Mouse (Mus musculus) urinary bladder, adult 2 months (tissue): ENCODE data around the gene Pmpcb. TPM values are rescaled to one million over a fixed set of nuclear protein-coding genes. Genes with fewer than 3 reads are reported as not detected.
A peak's percentile ranks its signal among the peaks of the same experiment; 100 is the strongest.
"Not testable (repeated sequence)": the region's sequence is repeated elsewhere in the genome, so short reads cannot be mapped to it uniquely, and the experiment has no call there.

Experiments used
- DNase-seq: peaks from one replicate; pipeline ENCODE4 v3.0.0; 2022; ENCODE audit warnings: low spot score
- polyA plus RNA-seq: library from polyadenylated mRNA; depleted of rRNA; stranded (reverse); fragments of >200 nt; gene quantifications from 2 replicates; pipeline ENCODE4 v1.2.3, GENCODE M21; 2012; rRNA removed

The Pmpcb gene
- polyA plus RNA-seq, result 63.3 and 68.0 TPM in 2 replicates

DNA sequence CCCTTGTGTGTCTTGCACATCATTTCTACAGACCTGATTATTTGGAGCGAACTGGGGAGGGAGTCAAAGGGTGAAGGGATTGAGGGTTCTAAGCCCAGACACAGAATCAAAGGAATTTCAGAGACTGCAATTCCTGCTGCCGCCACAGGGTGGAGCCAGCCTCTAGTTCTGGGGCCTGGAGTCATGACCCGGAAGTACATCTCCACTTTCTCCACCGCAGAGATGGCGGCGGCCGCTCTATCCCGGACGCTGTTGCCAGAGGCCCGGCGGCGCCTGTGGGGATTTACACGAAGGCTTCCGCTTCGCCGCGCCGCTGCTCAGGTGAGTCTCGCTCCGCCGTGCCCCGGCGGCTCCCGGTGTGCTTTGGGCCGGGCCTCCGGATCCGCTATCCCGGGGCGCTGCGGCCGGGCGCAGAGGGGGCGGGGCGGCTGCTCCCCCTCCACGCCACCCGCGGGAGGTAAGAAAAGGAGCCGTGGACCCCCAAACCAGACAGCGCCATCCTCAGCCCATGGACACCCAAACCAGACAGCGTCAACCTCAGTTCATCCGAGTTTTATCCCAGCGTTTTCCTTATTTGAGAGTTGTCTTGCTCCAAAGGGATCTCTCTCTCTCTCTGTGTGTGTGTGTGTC, at the start of gene Pmpcb:
TSS of gene Pmpcb (plus strand) at position 186 of the 630 bp plus-strand sequence.
- DNase-seq, result peak; percentile 82

DNA sequence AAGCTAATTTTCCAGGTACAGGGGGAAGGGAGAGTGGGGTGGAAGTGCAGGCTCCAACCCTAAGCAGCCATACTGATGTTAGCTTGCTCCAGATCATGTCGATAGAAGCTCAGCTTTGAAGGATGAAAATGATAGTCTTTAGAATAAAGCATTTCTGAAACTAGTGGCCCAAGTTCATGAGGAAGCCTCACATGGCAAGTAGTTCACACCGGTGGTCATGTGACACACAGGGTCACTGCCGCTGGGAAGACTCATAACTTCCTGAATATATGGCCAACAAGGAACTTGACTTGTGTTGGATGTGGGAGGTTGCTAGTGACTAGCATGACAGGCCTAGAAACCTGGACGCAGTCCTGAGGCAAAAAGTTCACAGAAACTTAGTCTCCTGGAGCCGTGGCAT, 44.7 kb upstream of the Pmpcb start:
- DNase-seq, result no peak

DNA sequence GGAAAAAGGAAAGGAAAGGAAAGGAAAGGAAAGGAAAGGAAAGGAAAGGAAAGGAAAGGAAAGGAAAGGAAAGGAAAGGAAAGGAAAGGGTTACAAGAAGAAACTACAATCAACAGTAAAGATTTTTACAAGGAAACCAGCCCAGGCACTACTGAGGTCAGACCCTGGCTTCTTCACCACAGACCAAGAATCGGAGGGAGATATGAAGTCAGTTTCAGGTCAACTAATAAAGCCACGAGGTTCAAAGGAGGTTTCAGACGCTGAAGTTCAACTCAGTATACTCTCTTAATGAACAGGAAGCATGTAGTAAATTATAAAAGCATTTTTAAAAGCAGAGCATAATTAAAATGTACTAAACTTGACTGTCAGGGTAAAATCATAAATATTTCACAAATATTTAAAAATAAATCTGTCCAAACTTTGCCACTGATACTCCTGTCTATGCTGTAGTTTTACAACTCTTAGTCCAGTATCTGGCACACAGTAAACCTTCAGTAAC, 43.5 kb upstream of the Pmpcb start:
- DNase-seq, result no peak

DNA sequence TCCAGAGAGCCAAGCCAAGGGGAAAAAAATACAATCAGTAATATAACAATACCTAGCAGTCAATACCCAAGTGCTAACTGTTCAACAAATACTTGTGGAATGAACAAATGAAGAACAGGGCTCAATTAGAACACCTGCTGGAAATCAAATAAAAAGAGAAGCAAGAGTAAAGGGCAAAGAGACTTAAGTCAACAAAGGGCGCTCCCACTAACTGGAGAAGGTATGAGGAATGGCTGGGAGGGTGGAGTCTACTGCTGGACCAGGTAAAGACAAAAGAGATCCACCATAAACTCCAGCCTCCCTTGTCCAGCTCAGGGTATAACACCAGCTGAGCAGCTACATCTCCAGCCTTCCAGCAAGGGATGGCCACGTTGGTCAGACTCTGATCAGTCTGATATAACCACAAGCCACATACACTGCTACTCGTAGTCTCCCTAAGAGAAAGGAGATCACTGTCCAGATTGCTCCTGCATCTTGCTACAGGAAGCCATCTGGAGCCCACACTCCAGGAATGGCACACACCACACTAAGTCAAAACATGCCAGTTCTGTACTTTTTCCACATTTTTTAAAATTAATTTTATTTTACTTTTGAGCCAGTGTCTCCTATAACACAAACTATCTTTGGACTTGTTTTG, 42.0 kb upstream of the Pmpcb start:
- DNase-seq, result no peak

DNA sequence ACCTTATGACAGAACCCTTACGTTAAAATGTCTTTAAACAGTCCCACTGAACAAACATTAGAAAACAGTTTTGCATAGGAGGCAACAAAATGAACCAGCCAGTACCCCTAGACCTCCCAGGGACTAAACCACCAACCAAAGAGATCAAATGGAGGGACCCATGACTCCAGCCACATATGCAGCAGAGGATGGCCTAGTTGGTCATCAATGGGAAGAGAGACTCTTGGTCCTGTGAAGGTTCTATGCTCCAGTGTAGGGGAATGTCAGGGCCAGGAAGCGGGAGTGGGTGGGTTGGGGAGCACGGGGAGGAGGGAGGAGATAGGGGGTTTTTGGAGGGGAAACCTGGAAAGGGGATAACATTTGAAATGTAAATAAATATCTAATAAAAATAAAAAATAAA, 37.4 kb upstream of the Pmpcb start:
- not testable (repeated sequence) for DNase-seq

DNA sequence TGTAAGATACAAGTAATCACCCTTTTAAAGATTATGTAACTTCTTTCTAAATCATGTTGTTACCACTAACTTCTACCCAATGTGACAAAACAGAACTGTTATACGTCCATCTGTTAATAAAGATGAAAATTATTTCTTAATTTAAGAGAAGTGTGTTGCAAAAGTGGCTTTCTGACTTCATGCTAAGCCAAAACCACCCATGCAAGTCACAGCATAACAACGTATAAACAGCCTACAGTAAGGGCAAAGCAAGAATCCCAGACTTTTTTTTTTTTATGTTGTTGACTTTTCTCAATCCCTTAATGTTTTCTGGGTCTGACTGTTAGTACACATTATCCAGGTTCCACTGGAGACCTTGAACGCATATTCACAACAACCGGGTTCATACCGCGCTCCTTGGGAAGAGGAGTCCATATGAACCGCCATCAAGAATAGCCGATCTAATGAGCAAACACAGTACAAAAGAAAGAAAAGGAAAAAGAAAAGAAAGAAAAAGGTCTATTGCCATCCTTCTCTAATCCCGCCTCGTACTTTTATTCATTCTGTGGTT, 36.6 kb upstream of the Pmpcb start:
- no peak for DNase-seq

DNA sequence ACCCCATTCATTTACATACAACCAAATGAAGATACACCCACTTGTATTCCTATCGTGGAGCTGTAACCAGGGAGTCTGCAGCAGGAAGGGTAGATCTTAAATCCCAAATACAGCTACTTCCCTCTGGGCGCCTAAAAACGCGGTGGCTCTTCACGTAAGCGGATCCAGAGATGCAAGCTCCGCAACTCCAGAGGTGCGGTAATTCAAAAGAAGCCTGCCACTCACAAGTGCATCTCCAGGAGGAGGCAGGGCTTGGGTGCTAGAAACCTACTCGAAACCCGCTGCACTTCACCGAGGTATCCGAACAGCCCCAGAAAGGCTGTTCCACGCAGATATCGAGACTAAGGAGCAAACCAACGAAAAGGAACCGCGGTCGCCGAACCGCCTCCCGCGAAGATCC, 36.0 kb upstream of the Pmpcb start:
- no peak for DNase-seq

DNA sequence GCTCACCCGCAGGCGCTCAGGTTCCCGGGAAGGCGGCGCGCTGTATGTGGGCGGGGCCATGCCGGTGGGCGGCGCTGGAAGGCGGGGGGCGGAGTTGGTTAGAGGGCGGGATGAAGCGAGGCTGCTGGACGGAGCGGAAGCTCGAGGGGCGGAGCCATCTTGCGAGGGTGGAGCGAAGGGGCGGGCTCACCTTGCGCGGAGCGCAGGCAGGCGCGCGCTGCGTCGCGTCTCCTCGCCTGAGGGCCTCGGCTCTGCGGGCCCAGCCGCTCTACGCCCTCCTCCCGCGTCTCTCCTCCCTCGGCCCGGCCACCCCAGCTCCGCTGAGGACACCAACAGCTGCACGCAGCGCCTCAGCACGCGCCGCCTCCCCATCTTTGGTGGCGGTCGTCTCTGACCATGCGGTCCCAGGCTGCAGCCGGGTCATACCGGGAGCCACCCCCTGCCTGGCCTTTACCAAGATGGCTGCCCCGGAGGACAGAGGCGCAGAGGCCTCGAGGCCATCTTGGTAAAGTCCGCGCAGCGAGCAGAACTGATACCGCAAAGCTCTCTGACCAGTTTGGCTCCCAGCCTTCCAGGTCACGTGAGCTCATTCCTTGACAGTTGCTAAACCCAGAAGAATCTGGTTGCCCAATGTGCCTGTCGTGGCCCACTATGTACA, 35.5 kb upstream of the Pmpcb start, which contains the start of gene Napepld:
TSS of gene Napepld (minus strand) at position 46 of the 658 bp plus-strand sequence.
- DNase-seq, result peak; percentile 99

DNA sequence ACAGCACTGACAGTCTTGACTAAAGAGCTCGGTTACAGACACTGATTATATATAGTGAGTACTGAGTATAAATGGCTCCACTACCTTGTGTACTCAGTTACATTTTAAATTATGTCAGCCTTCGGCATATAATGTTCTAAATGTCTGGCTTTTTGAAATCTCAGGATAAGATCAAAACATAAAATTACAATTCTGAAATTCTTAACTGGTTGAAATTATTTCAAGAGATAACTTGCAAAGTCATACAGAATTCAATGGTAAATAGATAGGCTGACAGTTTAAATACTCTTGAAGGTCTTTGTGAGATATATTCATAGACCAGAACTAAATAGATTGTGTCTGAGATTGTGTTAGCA, 35.0 kb upstream of the Pmpcb start:
- no peak for DNase-seq

DNA sequence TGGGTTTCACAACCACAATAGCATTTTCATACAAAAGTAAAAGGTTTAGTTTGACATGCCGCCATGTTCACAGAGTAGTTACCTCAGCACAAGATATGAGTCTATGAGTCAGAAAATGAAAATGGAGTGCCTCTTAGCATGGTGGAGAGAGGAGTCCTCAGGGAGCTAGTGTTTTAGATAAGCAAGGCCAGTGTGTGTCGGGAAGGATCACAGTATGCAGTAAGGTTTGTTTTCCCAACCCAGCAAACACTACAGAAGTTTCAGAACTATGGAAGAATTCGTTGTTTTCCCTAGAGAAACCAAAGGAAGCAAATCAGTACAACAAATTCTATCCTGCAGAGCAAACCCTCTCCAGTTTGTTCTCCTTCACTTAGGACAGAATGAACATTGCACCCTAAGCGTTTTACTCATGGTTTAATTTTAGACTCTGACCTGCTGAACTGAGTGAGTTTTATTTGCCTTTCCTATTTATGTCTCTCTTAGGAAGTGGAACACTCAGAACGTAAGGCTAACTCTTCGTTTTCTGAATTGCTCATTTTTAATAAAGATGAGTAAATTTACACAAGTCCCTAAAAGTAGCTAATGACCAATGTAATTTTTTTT, 34.0 kb upstream of the Pmpcb start:
- no peak for DNase-seq

DNA sequence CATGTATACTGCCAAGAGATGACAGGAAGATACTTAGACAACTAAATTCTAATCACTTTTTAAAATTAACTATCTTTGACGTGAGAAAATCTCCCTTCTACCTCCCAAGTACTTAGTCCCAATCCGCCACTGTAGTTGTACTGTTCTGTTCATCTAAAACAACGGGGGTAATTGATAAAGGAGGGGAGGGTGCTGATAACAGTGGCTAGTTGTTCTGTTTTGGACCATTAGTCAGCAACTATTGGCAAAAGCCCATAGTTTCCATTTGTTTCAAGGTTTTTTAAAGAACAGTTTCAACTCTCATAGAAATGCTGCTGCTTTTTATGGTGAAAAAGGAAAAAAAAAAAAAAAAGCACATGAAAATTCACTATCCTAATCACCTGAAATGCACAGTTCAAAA, 33.2 kb upstream of the Pmpcb start:
- DNase-seq, result no peak

DNA sequence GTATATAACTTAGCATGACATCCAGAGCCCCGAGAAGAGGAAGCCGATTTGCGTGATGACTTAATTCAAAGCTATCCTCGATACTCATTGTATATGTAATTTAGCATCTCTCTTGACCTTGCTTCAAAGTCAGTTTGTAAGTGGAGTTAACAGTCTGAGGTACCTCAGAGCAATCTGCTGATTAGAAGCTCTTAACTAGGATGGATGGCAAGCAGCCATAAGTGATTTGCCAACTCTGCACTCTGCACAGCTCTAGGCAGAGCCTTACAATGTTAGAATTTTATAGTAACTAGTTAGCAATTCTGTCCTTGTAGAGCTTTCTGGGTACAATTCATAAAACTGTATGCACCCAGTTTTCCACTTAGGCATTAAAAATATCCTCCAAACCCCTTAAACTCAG, 30.4 kb upstream of the Pmpcb start:
- no peak for DNase-seq

DNA sequence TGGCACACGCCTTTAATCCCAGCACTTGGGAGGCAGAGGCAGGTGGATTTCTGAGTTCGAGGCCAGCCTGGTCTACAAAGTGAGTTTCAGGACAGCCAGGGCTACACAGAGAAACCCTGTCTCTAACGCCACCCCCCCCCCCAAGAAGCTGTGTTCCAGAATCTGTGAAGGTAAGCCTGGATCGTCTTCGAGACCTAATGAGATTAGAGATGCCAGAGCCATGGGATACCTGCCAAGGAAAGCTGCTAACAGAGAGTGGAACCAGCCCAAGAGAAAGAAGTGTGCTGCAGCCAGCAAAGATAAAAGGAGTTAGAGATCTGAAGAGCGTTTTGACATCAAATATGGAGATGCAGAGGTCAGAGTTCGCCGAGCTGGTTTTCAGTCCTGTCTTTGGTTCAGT, 28.9 kb upstream of the Pmpcb start:
- not testable (repeated sequence) for DNase-seq

DNA sequence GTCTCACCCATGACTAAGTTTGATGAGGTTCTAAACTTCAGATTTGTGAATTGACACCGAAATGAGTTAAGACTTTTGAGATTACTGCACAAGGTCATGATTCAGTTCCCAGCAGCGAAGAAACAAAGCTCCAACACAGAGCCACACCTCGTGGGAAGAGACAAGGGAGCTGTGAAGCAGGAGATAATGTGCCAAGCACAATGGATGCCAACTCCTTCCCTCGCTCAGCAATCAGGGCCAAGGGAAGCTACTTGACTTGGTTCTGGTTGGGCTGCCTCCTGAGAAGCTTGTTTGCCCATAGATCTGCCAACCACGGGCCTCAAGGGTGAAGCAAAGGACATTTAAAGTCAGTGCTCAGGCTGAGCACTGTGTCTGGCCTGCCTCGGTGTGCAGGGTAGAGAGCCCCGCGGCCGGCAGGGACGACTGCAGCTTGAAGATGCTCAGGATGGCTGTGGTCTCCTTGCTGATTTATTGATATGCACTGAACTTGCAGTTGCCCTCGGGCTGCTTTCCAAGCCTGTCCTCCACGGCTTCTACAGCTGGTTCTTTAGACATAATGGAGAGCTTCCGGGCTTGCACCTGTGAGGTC, 24.7 kb upstream of the Pmpcb start:
- no peak for DNase-seq

DNA sequence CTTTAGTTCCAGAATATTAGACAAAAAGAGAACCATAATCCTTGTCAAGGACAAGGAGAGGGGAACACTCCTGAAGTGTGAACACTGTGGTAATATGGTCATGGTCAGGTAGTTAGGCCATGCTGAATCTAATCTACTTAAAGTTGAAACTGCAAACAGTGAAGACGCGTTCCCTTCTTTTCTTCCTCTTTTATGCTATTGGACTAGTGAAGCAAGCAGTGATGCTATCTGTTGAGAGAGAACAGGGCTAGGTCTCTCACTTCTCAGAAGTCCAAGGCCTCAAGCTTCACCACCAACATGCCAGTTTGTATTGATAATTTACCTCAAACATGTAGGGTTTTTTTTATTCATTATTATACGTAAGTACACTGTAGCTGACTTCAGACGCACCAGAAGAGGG, 22.5 kb upstream of the Pmpcb start:
- no peak for DNase-seq

DNA sequence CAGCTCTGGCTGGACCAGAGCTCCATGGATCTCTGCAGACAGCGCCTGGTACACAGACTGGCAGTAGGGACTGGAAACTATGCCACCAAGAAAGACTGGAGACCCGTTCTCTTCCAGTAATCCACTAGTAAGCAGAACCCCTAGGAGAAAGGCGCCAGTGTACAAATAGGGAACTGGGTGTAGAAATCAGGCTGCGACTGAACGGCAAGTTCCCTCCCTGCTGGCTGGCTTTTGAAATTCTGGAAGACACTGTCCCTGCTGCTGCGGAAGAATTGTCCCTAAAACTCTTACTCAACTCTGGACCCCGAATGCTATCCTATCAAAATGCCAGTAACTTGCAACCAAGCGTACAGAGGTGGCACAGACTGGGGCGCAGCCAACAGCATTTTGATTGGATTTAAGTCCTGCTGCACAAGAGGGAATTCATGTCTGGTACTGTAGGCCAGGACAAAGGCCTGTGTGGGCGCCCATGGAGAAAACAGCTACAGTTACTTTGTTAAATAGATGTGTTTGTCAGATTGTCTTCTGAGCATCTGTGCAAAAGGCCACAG, 19.7 kb upstream of the Pmpcb start:
- DNase-seq, result no peak

DNA sequence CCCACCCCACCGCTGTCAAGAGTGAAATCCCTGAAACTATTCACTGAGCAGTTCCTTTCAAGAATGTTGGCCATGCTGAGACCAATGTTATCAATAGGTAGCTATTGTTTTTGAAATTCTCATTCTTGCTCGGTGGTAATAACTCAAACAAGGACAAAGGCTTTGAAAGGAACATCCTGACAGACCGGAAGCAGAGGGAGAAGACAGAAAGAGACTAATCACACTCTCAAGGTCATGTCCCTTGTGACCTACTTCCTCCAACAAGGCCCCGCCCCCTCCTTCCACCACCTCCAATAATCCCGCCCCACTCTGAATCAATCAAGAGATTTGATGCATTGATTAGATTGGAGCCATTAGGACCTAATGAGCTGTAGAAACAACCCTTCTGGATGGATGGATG, 18.4 kb upstream of the Pmpcb start:
- no peak for DNase-seq

DNA sequence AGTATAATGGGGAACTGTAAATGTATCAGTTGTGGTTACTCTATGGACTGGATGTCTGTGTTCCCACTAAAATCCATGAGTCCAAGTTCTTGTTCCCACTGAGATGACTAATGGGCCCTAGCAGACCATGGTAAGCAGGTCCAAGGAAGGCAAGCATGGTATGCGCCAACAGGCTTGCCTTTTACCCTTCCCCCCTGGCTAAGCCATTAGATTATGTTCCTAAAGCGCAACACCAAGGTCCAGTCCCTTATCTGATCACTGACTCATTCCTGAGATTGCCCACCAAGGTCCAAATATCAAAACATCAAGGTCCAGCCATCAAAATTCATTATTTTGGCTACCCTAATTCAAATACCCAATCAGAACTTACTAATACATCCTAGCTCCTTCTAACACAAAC, 17.7 kb upstream of the Pmpcb start:
- no peak for DNase-seq

DNA sequence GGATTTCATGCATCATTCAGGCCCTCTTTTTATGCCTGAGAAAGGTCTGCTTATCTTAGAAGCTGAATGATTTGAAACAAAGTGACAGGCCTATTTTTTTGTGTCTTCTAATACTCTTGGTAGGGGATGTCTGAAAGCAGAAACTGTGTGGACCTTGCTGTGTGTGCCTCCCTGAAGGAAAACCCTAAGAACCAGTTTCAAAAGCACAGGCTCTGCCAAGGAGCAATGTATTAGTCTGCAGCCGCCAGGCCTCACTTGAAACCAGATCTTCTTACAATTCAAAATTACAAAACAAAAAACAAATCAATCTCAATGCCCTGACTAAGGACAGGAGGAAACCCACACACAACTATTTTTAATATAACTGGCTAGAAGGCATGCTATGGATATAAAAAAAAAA, 12.5 kb upstream of the Pmpcb start:
- no peak for DNase-seq

DNA sequence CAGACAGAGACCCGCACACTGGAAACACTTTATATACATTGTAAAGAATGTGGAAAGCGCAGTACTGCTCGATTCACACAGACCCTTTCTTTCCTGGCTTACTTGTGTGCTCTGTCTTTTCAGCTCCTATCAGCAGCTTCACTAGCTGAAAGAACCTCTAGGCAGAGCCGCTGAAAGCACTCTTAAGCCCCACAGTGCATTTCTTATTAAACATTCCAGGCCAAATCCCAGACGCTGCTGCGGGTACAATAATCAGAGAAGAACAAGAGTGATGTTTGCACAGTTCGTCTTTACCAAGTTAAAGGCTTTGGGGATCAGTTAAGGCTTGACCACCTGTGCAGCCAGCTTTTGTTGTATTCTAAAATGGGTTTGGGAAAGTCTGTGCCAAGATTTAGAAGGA, 12.1 kb upstream of the Pmpcb start:
- no peak for DNase-seq

DNA sequence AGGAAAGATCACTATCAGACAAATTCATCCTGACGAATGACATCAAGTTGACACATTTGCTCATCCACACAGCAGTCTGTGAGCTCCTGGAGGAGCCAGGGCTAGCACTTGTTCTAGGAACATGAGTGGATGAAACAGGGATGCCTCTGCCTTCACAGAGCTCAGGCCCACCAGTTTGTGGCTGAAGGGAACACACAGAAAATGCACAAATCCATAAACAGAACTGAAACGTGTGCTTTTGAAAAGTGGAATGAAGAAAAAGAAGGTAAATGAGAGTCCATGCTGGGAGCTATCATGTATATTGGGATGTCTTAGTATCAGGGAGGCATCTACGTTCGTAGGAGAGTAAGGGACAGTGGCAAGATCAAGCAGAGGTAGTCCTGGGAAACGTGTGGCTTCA, 7.8 kb upstream of the Pmpcb start:
- DNase-seq, result no peak
